Mouse (Mus musculus) large intestine, adult 2 months (tissue): ENCODE measurements around the gene Tcl1b3. TPM values are rescaled to one million over a fixed set of nuclear protein-coding genes. Genes with fewer than 3 reads are reported as not detected.

Experiments used
- DNase-seq: peaks from one replicate; pipeline ENCODE4 v3.0.0-alpha.2; 2012; ENCODE audit warnings: low read depth, low spot score
- WGBS: fragments of 180-500 bp; shearing (Covaris S2); methylation state at CpG from one replicate; pipeline ENCODE4 v1.1.7; 2018; 5-methylcytosine and 5-hydroxymethylcytosine counted together
- polyA plus RNA-seq: library from polyadenylated mRNA; depleted of rRNA; stranded (reverse); fragments of >200 nt; gene quantifications from 2 replicates; pipeline ENCODE4 v1.2.3, GENCODE M21; 2012; rRNA removed

Gene Tcl1b3
- polyA plus RNA-seq, 1 experiment, result not detected

DNA sequence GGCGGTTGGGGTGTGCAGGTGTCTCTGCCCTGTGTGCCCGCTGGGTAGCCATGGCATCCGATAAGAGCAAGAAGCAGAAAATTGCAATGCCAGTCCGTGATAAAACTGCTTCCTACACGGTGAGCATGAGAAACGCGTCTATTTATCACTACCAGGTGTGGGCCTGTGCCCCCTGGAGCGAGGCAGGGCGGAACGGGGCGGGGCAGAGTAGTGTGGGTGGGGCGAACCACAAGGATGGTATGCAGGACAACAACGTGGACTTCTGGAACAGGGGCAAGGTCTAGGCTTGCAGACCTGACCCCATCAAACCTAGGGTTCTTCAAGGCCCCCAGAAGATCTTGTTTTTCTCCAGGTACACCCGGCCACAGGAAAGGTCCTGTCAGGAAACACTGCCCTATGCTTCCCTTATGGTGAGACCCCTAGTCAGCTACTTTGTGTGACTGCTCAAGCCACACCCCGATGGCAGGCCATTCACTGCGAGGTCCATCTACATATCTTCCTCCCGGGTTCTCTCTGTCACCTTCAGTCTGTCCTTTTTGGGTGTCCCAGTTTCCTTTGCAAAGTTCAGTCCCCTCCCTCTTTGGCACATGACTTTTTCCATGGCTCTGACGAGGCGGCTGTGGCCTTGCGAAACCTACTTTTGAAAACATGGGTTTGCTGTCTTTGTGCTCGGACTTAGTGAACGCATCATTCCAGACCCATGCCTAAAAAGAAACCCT is 31.9 kb downstream of the Tcl1b3 start, which contains the start of gene Tcl1:
Gene Tcl1 (minus strand): TSS at position 193 of the 719 bp plus-strand sequence.
- 84% methylated on average over 22 of the region's 22 CpGs for WGBS
- DNase-seq, result no peak

DNA sequence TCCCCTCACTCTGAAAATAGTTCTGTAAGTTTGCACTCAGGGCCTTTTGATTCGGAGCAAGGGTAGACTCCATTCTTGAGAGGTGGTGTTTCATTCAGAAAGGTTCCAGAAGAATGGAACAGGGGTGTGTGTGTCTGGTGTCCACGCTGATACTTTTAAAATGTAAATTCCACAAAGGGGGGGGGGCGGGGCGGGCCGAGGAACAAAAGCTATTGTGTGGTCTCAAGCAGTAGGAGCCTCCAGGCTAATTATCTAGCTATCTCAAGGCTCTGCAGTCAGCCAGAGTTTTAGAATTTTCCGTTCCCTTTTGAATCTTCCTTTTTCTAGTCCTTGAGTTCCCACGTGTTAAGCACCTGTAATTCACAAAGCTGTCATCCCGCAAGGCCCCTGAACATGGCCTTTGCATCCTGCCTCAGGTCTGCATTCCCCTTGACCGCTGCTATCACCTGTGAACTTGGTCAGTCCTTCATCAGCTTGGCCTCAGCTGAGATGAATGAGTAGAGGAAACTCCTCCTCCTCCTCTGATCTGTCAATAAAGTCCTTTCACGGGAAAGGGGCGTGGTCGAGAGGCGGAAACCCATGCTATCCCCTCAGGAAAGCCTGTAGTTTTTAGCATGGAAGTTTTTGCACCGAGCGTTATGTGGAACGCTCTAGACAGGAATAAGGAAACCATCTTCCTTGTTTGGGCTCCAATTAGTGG is 33.9 kb downstream of the Tcl1b3 start:
- no peak for DNase-seq
- WGBS, result 52% methylated on average over 16 of the region's 16 CpGs

DNA sequence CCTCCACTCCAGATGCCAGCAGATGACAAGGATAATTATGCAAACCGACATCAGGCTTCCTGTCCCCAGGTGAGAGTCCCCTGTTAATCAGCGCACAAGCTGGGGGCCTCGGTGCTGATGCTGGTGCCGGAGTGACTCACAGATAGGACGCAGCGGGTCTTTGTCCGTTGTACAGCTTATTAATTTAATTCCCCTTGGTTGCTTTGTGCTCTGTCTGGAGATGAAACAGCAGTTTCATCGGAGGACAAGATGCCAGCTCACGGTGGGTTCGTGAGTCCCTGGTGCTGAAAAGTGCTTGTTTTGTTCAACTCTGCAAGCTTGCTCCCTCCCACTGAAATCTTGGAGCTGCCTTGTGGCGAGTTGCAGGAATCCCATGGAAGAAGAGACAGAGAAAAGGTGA is 43.5 kb downstream of the Tcl1b3 start:
- WGBS, result 62% methylated on average over 11 of the region's 11 CpGs

DNA sequence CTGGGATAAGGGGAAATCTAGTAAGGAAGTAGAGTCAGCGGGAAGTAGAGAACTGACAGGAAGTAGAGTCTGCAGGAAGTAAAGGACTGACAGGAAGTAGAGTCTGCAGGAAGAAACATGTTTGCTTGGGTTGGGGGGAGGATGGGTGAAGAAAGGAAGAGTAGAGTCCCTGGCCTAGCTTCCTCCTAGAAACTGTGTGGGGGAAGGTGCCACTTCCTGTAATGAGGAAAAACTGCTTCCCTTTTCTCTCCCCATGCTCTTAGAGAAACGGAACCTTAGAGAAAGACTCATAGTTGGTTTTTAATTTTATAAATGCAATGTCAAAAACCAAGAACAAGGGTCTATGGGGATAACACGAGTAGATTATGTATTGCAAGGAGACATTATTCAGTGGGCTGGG is 44.2 kb downstream of the Tcl1b3 start:
- no peak for DNase-seq
- 66% methylated on average over 3 of the region's 3 CpGs for WGBS

More for the DNA sequence above, 43.5 kb downstream of the Tcl1b3 start:
- no peak for DNase-seq

DNA sequence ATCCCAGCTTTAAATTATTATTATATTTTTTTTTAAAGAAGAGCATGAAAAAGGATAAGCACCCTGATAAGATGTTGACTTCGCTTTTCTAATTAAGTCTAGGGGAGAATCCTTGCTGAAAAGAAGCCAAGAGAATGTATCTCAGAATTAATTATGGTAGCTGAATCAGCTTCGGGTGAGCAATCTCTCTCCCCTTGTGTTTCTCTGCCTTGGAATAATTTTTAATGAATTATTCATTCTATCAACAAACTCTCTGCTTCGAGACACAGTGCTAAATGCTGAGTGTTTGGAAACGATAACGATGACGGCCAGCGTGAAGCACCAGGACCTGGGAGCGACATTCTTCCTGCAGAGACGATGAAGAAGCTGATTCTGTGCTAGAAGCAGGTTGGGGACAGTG is 48.2 kb downstream of the Tcl1b3 start:
- 84% methylated on average over 9 of the region's 9 CpGs for WGBS
- DNase-seq, result no peak

Other genes with a start within 250 kb of the Tcl1b3 start
- gene Syne3, start 181.2 kb upstream of the Tcl1b3 start, polyA plus RNA-seq, result 0.73 and 1.5 TPM in 2 replicates
- 61.0 and 62.2 TPM in 2 replicates for gene Glrx5, start 158.4 kb upstream of the Tcl1b3 start, polyA plus RNA-seq
- gene Tcl1b2, start 45.0 kb upstream of the Tcl1b3 start, polyA plus RNA-seq, result not detected in 2 replicates
- not detected in 2 replicates for gene Tcl1b1, start 31.4 kb upstream of the Tcl1b3 start, polyA plus RNA-seq
- not detected in 2 replicates for gene Tcl1b5, start 14.7 kb upstream of the Tcl1b3 start, polyA plus RNA-seq
- not detected in 2 replicates for gene Tcl1b4, start 10.9 kb downstream of the Tcl1b3 start, polyA plus RNA-seq
- not detected in 2 replicates for gene Tcl1, start 31.8 kb downstream of the Tcl1b3 start, polyA plus RNA-seq
- 0.02 TPM in 1 of 2 replicates, not detected in the other for gene Tunar, start 142.8 kb downstream of the Tcl1b3 start, polyA plus RNA-seq